Mouse (Mus musculus) embryonic facial prominence, embryonic 10.5 days (tissue): ENCODE measurements at regions not wholly inside any gene's neighbourhood (a gene's known extent, or its start where the extent isn't known, plus 50 kb on each side); places are given as distances from the start of the nearest gene placed in this dataset.

Experiments used
- DNase-seq: peaks from one replicate; pipeline ENCODE4 v3.0.0-alpha.2; 2017; ENCODE audit warnings: low spot score
- H3K27ac ChIP-seq: fragments of 300-500 bp; sonication (generic); replicated peaks from 2 replicates; pipeline ENCODE4 v1.5.1; 2016; ENCODE audit warnings: mild to moderate bottlenecking
- H3K27me3 ChIP-seq: fragments of 300-500 bp; sonication (generic); replicated peaks from 2 replicates; pipeline ENCODE4 v1.6.1; 2016; ENCODE audit warnings: low read depth, mild to moderate bottlenecking; ENCODE audit not compliant: poor library complexity, severe bottlenecking
- H3K36me3 ChIP-seq: fragments of 300-500 bp; sonication (generic); replicated peaks from 2 replicates; pipeline ENCODE4 v1.6.1; 2016; ENCODE audit warnings: mild to moderate bottlenecking, moderate library complexity
- H3K4me1 ChIP-seq: fragments of 300-500 bp; sonication (generic); 2 replicates; pipeline ENCODE4 v1.6.1; 2016
- H3K4me3 ChIP-seq: fragments of 300-500 bp; sonication (generic); 2 replicates; pipeline ENCODE4 v1.5.1; 2016; ENCODE audit warnings: mild to moderate bottlenecking, moderate library complexity
- H3K9me3 ChIP-seq: fragments of 300-500 bp; sonication (generic); 2 replicates; pipeline ENCODE4 v1.6.1; 2016; ENCODE audit warnings: mild to moderate bottlenecking
- WGBS: fragments of 180-500 bp; shearing (Covaris S2); methylation state at CpG from one replicate; pipeline ENCODE4 v1.1.7; 2016; 5-methylcytosine and 5-hydroxymethylcytosine counted together

DNA sequence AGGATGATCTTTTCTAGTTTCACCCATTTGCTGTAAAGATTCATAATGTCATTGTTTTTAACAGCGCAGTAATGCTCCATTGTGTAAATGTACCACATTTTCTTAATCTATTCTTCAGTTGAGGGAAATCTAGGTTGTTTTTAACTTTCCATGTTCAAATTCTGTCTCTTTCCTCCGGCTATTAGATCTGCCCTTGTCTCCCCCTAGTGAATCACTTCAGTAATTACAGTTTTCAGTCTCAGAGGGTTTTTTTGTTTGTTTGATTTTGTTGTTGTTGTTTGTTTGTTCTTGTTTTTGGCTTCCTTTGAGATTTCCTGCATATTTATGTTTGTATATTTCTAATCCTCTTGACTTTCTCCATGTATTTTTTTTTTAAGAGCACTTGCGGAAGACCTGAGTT, 194.8 kb upstream of the Thsd7b start:
- Histone ChIP-seq H3K27me3 (no peaks in the 10 kb centered on the region), H3K4me1 (no peaks in the 10 kb centered on the region), H3K4me3 (no peak overlapping the region), H3K27ac (no peak overlapping the region), H3K9me3 (no peaks in the 10 kb centered on the region), H3K36me3 (no peaks in the 10 kb centered on the region)
- 65% methylated on average over 3 of the region's 3 CpGs for WGBS
- DNase-seq: no peak

DNA sequence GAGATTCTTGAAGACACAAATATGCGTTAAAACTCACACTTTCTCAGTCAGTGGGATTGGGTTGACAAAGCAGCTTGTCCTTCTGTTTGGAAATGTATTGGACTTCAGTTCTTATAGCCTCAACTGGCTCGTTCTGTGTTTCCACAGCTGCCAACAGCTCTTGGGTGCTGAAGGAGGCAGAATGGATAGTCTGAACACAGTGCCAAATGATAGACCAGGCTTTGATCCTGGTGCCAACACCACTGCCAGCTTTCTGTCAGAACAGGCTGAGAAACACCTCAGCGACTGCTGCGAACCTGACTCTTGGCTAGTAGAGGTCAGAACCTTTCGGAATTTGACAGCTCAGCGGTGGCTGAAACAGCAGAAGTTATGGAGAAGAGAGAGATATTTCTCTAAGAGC, 215.9 kb upstream of the Thsd7b start:
- Histone ChIP-seq H3K36me3 (no peaks in the 10 kb centered on the region), H3K9me3 (no peaks in the 10 kb centered on the region), H3K27me3 (no peaks in the 10 kb centered on the region), H3K4me3 (no peak overlapping the region), H3K4me1 (no peaks in the 10 kb centered on the region), H3K27ac (no peak overlapping the region)
- 85% methylated on average over 6 of the region's 6 CpGs for WGBS
- no peak for DNase-seq

DNA sequence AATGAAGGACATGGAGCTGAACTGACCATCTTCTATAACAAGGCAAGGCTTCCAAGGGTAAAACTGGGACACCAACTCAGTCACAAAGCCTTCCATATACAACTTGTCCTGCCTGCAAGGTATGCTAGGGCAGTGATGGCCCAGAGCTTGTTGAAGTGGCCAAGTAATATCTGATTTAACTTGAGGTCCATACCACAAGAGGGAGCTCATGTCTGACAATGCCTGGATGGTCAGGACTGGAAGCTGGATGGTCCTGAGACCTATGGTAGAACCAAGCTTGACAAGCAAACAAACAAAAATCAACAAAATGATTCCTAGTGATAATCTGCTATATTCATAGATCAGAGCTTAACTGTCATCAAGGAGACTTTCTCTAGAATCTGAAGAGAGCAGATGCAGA, 217.8 kb upstream of the Thsd7b start:
- no peak for DNase-seq
- Histone ChIP-seq H3K4me3 (no peak overlapping the region), H3K36me3 (no peaks in the 10 kb centered on the region), H3K27ac (no peak overlapping the region), H3K4me1 (no peaks in the 10 kb centered on the region), H3K9me3 (no peaks in the 10 kb centered on the region), H3K27me3 (no peaks in the 10 kb centered on the region)

DNA sequence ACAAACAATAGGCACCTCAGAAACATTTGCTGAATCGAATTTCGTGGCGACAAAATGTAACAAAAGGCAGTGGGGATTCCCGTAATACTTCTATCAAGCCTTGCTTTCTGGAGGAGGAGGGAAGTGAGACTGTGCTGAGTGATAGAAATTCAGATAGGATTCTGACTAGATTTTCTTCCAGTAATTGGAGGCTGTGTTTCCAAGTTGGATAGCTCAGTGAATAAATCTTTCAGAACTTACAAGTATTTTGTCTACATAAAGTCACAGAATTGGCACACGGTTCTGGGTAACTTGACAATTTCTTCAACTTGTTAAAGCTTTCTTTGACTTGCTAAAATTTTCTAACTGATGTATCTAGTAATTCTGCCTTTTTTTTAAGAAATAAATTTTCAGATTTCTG, 239.4 kb upstream of the Thsd7b start:
- Histone ChIP-seq H3K36me3 (no peaks in the 10 kb centered on the region), H3K27ac (no peak overlapping the region), H3K9me3 (no peaks in the 10 kb centered on the region), H3K27me3 (no peaks in the 10 kb centered on the region), H3K4me1 (no peaks in the 10 kb centered on the region), H3K4me3 (no peak overlapping the region)
- DNase-seq: no peak
- WGBS: 78% methylated on average over 5 of the region's 5 CpGs

DNA sequence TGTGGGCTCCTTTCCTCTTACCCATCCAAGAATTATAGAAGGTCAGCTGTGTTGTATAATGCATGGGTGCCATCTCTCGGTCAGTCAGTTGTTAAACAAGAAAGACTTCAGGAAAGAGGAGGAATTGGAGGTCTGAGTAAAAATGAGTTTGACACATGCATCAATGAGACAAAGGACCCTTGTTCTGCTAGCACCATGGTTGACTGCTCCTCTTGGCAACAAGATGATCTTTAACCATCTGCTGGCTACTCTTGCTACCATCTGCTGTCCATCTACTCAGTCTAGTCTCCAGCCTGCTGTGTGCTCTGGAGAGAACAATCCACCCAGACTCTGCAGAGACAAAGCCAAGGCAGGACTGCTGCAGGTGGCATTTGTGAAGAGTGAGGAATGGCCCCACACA, 267.2 kb upstream of the Thsd7b start:
- Histone ChIP-seq H3K27ac (no peak overlapping the region), H3K4me1 (no peaks in the 10 kb centered on the region), H3K27me3 (no peaks in the 10 kb centered on the region), H3K4me3 (no peak overlapping the region), H3K36me3 (no peaks in the 10 kb centered on the region), H3K9me3 (no peaks in the 10 kb centered on the region)
- 69% methylated on average over 1 of the region's 1 CpGs for WGBS
- no peak for DNase-seq

DNA sequence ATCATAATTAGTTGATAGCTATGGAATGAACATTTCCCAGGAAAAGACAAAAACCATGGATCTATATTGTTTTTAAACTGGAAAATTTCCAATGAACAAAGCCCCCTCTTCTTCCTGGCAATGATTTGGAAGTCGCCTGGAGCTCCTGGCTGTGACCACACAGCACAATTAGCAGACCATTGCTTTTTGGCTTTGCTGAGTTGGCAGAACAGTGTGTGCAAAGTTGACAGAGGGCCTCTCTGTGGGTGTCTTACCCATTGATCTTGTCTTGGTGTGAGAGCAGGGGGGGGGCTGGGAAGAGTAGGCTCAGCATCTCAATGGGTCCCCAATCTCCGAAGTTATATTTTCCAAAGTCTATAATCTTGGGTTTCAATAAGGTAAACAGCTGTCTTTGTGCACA, 270.8 kb upstream of the Thsd7b start:
- DNase-seq: no peak
- no peaks in the 10 kb centered on the region for H3K27me3 ChIP-seq
- no peaks in the 10 kb centered on the region for H3K36me3 ChIP-seq
- no peak overlapping the region for H3K27ac ChIP-seq
- H3K4me1 ChIP-seq: no peaks in the 10 kb centered on the region
- no peak overlapping the region for H3K4me3 ChIP-seq
- WGBS: 69% methylated on average over 2 of the region's 2 CpGs
- no peaks in the 10 kb centered on the region for H3K9me3 ChIP-seq

DNA sequence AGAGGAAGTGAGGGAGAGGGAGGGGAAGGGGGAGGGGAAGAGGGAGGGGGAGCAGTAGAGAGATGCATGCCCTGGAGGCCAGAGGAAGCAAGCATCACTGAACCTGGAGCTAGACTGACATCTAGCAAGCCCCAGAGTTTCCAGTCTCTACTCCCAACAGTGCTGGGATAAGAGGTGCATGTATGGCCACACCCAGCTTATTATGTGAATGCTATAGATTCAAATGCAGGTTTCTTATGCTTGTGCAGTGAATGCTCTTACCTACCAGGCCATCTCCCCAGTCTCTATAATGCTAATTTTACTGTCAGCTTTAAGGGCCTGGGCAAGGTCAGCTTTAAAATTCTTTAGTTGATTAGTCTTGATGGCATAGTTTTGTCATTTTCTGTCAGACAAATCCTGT, 271.3 kb upstream of the Thsd7b start:
- no peaks in the 10 kb centered on the region for H3K27me3 ChIP-seq
- no peak for DNase-seq
- H3K27ac ChIP-seq: no peak overlapping the region
- H3K4me1 ChIP-seq: no peaks in the 10 kb centered on the region
- no peak overlapping the region for H3K4me3 ChIP-seq
- no peaks in the 10 kb centered on the region for H3K36me3 ChIP-seq
- no peaks in the 10 kb centered on the region for H3K9me3 ChIP-seq

DNA sequence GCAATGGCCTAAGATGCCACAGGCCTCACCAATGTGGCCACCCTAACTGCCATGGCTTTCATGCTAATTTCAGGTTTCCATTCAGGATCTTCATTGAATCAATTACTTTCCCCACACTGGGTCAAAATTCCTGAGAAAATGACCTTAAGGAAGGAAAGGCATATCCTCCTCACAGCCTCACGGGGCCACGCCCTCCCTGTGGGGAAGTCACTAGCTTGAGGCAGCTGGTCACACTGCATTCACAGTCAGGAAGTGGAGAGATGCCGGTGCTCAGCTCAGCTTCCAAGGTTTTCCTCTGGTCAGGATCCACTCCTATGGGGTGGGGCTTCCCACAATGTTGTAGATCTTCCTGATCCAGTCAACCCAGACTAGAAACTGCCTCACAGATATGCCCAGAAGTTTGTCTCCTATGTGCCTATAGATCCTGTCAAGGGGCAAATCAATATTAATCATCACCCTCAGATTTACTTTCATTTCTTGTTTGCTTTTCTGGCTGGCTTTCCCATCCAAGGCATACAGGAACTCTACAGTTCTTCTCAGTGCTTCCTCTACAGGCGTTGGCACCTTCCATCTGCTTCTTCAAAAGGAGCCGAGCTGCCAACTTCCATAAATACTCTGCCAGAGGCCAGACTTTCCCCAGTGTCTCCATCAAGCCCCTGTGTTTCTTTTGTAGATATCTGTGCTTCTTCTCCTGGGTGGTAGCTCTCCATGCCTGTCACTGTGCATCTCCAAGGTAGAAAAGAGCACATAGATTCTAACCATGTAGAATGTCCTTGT, 273.2 kb upstream of the Thsd7b start:
- no peak overlapping the region for H3K27ac ChIP-seq
- 70% methylated on average over 5 of the region's 5 CpGs for WGBS
- no peaks in the 10 kb centered on the region for H3K4me1 ChIP-seq
- H3K9me3 ChIP-seq: no peaks in the 10 kb centered on the region
- DNase-seq: no peak
- no peaks in the 10 kb centered on the region for H3K36me3 ChIP-seq
- H3K4me3 ChIP-seq: no peak overlapping the region
- H3K27me3 ChIP-seq: no peaks in the 10 kb centered on the region

DNA sequence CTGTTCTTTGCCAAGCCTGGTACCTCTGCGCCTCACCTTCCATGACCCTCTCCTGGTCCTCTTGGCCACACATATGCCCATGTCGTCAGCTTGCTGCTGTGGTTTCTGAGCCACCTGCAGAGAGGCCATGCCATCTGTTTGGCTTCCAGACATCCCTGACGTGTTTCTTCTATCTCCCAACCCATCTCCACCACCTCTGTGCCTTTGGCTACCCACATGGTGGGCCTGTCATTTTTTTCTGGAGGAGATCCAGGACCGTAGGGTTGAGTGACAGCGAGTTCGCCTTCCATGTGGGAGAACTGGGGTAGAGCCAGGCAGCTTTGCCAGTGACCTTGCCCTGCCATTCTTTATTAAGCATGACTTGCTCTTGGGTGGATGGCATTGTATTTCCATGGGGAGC, 278.4 kb upstream of the Thsd7b start:
- Histone ChIP-seq H3K27me3 (no peaks in the 10 kb centered on the region), H3K4me3 (no peak overlapping the region), H3K4me1 (no peaks in the 10 kb centered on the region), H3K27ac (no peak overlapping the region), H3K9me3 (no peaks in the 10 kb centered on the region), H3K36me3 (no peaks in the 10 kb centered on the region)
- no peak for DNase-seq
- WGBS: 83% methylated on average over 6 of the region's 6 CpGs

DNA sequence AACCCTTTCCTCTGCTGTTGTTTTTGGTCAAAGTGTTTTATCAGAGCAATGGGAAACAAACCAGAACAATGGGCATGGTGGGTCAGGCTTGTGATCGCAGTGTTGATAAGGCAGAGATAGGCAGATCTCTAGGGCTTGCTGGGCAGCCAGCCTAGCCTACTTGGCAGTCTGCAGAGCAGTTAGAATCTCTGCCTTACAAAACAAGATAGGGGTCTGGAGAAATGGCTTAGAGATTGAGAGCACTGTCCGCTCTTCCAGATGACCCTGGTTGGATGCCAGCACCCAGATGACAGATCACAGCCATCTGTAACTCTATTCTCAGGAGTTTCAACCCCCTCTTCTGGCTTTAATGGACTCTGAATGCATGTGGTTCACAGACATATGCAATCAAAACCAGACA, 289.7 kb upstream of the Thsd7b start:
- H3K27ac ChIP-seq: no peak overlapping the region
- 90% methylated on average over 2 of the region's 2 CpGs for WGBS
- no peak for DNase-seq

DNA sequence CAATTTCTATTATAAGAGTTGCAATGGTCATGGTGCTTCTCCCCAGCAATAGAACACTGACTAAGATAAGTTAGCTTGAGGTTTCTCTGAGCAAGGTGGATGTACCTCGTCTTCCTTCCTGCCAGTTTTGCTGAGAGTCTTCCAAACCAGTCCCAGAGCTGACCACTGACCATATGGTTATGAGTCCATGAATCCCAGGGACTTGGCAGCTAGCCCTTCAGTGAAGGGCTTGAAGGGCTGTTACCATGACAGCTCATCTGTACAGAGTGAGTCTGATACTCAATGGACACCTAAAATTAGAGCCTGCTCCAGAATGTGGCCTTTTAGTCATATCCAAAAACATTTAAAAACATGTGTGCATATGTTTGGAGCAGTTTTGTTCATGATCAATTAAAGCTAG, 297.5 kb upstream of the Thsd7b start:
- H3K4me1 ChIP-seq: no peaks in the 10 kb centered on the region
- no peak overlapping the region for H3K4me3 ChIP-seq
- no peaks in the 10 kb centered on the region for H3K27me3 ChIP-seq
- H3K27ac ChIP-seq: no peak overlapping the region
- WGBS: 77% methylated on average over 1 of the region's 1 CpGs
- DNase-seq: no peak
- H3K9me3 ChIP-seq: no peaks in the 10 kb centered on the region
- H3K36me3 ChIP-seq: no peaks in the 10 kb centered on the region

More for the DNA sequence above, 289.7 kb upstream of the Thsd7b start:
- no peaks in the 10 kb centered on the region for H3K4me1 ChIP-seq
- no peaks in the 10 kb centered on the region for H3K27me3 ChIP-seq
- no peak overlapping the region for H3K4me3 ChIP-seq
- no peaks in the 10 kb centered on the region for H3K36me3 ChIP-seq
- H3K9me3 ChIP-seq: no peaks in the 10 kb centered on the region

DNA sequence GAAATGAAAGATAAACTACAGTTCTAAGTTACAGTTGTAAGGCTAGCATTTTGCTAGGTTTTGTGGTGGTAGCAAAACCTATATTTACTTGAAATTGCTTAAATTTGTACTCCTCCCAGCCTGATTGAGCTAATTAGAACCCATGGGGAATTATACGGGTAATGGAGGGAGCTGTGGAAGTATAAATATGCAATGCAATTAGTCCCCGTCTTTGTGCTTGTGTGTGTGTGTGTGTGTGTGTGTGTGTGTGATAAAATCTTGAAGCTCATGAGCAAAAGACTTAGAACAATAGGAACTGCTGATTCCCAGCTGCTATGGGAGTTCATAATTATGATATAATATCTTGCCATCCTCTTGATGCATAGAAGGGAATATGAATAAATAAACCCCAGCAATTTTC, 321.7 kb upstream of the Thsd7b start:
- Histone ChIP-seq H3K9me3 (no peaks in the 10 kb centered on the region), H3K4me1 (no peaks in the 10 kb centered on the region), H3K36me3 (no peaks in the 10 kb centered on the region), H3K27ac (no peak overlapping the region), H3K4me3 (no peak overlapping the region), H3K27me3 (no peaks in the 10 kb centered on the region)
- WGBS: 67% methylated on average over 2 of the region's 2 CpGs
- DNase-seq: no peak

DNA sequence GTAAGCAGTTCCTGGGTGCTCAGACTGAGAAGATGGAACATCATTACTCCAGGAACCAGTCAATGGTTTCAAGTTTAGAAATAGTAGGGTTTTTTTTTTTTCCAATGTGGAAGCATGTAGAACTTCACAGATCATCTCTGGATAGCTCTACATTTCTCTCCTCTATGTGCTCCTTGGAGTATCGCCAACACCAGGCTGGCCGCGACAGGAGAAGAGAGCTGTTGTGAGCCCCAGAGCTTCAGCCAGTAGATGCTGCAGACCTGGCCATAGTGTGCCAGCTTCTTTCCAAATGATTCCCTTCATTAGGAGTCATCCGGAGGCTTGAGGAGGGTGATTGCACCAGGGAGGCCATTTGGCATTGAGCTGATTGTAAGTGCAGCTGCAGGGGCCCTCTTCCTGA, 322.6 kb upstream of the Thsd7b start:
- Histone ChIP-seq H3K4me3 (no peak overlapping the region), H3K9me3 (no peaks in the 10 kb centered on the region), H3K27ac (no peak overlapping the region), H3K36me3 (no peaks in the 10 kb centered on the region), H3K4me1 (no peaks in the 10 kb centered on the region), H3K27me3 (no peaks in the 10 kb centered on the region)
- no peak for DNase-seq
- 80% methylated on average over 4 of the region's 4 CpGs for WGBS

DNA sequence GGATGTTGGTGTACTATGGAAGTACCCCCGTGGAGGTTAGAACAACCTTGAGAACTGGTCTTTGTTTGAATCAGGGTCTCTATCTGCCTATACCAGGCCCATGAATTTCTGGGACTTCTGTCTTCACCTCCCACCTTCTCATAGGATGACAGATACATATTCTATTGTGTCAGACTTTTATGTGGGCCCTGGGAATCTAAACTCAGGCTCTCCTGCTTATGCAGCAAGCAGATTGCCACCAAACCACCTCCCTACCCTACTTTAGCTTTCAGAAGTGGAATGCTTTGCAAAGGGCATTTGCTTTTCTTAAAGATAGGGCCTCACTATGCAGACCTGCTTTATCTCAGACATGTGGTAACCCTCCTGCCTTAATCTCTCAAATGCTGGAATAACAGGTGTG, 322.7 kb upstream of the Cxcr4 start:
- H3K36me3 ChIP-seq: no peaks in the 10 kb centered on the region
- DNase-seq: no peak
- no peak overlapping the region for H3K4me3 ChIP-seq
- H3K27ac ChIP-seq: no peak overlapping the region
- WGBS: 87% methylated on average over 1 of the region's 1 CpGs
- H3K9me3 ChIP-seq: no peaks in the 10 kb centered on the region
- H3K4me1 ChIP-seq: peaks cover 6% of the 10 kb centered on the region
- H3K27me3 ChIP-seq: no peaks in the 10 kb centered on the region
